Mouse (Mus musculus) urinary bladder, adult 2 months (tissue): ENCODE data around the gene Pgpep1. TPM values are rescaled to one million over a fixed set of nuclear protein-coding genes. Genes with fewer than 3 reads are reported as not detected.

Experiments used
- DNase-seq: peaks from one replicate; pipeline ENCODE4 v3.0.0; 2022; ENCODE audit warnings: low spot score
- polyA plus RNA-seq: library from polyadenylated mRNA; depleted of rRNA; stranded (reverse); fragments of >200 nt; gene quantifications from 2 replicates; pipeline ENCODE4 v1.2.3, GENCODE M21; 2012

The Pgpep1 gene
- polyA plus RNA-seq, 1 experiment = 20.6 TPM

- DNase-seq = peak; percentile 85
Measured at GRCm38 (mm10) chr8:70659604-70660272, 450 bp downstream of the Pgpep1 start.

GRCm38 (mm10) chr8:70658897-70659603, 1.1 kb downstream of the Pgpep1 start:
- DNase-seq = no peak

- DNase-seq = no peak
Measured at GRCm38 (mm10) chr8:70657739-70658138, 2.4 kb downstream of the Pgpep1 start.

GRCm38 (mm10) chr8:70657214-70657613, 3.0 kb downstream of the Pgpep1 start:
- no peak for DNase-seq

- no peak for DNase-seq
Measured at GRCm38 (mm10) chr8:70656193-70656790, 3.9 kb downstream of the Pgpep1 start.

- DNase-seq = no peak
Measured at GRCm38 (mm10) chr8:70655469-70655868, 4.7 kb downstream of the Pgpep1 start.

GRCm38 (mm10) chr8:70654121-70654520, 6.1 kb downstream of the Pgpep1 start:
- DNase-seq = no peak

GRCm38 (mm10) chr8:70653226-70653625, 7.0 kb downstream of the Pgpep1 start:
- DNase-seq = no peak

GRCm38 (mm10) chr8:70650351-70650750, 9.8 kb downstream of the Pgpep1 start:
- no peak for DNase-seq

GRCm38 (mm10) chr8:70649324-70649723, 10.9 kb downstream of the Pgpep1 start:
- no peak for DNase-seq

GRCm38 (mm10) chr8:70648921-70649320, 11.3 kb downstream of the Pgpep1 start:
- no peak for DNase-seq

- DNase-seq = no peak
Measured at GRCm38 (mm10) chr8:70648164-70648442, 12.1 kb downstream of the Pgpep1 start.

GRCm38 (mm10) chr8:70647343-70648163, 12.6 kb downstream of the Pgpep1 start:
- DNase-seq = no peak

- no peak for DNase-seq
Measured at GRCm38 (mm10) chr8:70646775-70647174, 13.4 kb downstream of the Pgpep1 start.

GRCm38 (mm10) chr8:70646369-70646768, 13.8 kb downstream of the Pgpep1 start:
- DNase-seq = no peak

GRCm38 (mm10) chr8:70645501-70646224, 14.5 kb downstream of the Pgpep1 start:
- DNase-seq = no peak

GRCm38 (mm10) chr8:70644065-70644464, 16.1 kb downstream of the Pgpep1 start:
- no peak for DNase-seq

- no peak for DNase-seq
Measured at GRCm38 (mm10) chr8:70643019-70643418, 17.2 kb downstream of the Pgpep1 start.

GRCm38 (mm10) chr8:70638752-70639151, 21.4 kb downstream of the Pgpep1 start:
- no peak for DNase-seq

- DNase-seq = no peak
Measured at GRCm38 (mm10) chr8:70636838-70637237, 23.4 kb downstream of the Pgpep1 start.

- no peak for DNase-seq
Measured at GRCm38 (mm10) chr8:70635527-70635926, 24.7 kb downstream of the Pgpep1 start.

- no peak for DNase-seq
Measured at GRCm38 (mm10) chr8:70634066-70634465, 26.1 kb downstream of the Pgpep1 start.
